Mouse (Mus musculus) 3T3-L1 (cell line): ENCODE results near the gene Rcl1.

ENCODE experiments used
- DNase-seq: peaks from one replicate; pipeline ENCODE4 v3.0.0-alpha.2; 2015; ENCODE audit warnings: low read depth, low spot score

Rcl1 gene

DNA sequence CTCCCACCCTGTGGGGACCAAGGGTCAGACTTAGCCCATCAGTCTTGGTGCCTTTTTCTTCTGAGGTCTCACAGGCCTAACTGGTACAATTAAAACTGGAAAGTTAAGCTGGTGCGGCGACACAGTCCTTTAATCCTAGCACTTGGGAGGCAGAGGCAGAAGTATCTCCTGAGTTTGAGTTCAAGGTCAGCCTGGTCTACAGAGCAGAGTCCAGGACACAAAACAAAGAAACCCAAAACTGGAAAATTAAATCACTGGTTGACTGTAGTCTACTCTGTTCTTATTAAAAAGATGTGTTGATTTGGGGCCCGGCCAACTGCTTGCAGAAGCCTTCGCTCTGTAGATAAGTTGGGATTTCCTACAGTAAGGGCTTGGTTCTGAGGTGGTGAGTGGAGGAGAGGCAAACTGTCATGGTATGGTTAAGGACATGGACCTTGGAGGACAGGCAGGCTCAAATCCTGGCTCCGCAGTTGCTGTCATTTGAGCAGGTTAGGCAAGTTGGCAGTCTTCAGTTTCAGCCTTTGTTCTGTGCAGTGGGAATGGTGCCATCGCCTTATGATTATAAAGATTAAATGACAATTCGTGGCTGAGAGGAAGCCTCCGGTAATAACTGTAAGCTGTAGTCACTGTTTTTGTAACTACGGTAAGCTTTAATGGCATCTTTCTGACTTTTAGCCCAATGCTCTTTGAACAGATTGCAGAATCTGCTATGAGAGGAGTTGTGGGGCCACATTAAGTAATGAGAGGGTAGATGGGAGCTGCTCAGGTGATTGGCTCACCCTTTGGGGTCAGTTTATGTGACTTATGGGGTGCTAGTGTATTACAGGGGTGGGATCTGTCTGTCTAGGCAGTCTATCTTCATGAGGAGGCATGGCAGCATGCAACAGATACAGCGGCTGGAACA, 12.8 kb downstream of the Rcl1 start:
- DNase-seq = no peak

- DNase-seq = no peak
These were observed 15.6 kb downstream of the Rcl1 start for GRCm38 (mm10) chr19:29116796-29117195.

DNA sequence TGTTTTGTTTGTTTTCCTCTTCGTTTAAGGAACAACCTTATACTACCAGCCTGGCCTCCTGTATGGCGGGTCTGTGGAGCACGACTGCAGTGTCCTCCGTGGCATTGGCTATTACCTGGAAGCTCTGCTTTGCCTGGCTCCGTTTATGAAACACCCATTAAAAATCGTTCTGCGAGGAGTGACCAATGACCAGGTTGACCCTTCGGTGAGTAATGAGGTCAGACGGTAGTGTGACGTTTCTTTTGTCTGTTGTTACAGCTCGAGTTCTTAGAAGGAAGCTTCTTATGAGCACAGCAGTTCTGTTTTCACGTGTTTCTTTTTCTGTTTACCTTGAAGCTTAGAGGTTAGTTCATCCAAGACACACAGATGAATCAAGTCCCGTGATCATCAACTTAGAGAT, 17.0 kb downstream of the Rcl1 start:
- DNase-seq = no peak

DNA sequence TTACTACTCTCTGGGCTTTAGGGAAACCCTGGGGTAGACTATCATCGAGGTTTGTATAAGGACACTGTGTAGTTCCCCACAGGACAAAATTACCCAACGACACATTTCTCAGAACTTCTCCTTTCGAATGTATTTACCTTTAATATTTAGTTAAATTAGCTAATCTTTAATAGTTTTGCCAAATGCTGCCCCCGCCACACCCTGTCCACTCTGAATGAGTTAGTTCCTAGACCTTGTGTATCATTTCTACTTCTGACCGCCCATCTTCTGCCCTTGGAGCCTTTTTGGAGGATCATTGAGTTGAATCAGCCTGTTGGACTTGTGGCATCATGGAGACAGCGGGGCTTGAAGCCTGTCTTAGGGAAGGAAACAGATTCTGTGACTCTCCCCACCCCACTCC, 19.1 kb downstream of the Rcl1 start:
- DNase-seq = no peak

GRCm38 (mm10) chr19:29121394-29121793, 20.2 kb downstream of the Rcl1 start:
- DNase-seq = no peak

DNA sequence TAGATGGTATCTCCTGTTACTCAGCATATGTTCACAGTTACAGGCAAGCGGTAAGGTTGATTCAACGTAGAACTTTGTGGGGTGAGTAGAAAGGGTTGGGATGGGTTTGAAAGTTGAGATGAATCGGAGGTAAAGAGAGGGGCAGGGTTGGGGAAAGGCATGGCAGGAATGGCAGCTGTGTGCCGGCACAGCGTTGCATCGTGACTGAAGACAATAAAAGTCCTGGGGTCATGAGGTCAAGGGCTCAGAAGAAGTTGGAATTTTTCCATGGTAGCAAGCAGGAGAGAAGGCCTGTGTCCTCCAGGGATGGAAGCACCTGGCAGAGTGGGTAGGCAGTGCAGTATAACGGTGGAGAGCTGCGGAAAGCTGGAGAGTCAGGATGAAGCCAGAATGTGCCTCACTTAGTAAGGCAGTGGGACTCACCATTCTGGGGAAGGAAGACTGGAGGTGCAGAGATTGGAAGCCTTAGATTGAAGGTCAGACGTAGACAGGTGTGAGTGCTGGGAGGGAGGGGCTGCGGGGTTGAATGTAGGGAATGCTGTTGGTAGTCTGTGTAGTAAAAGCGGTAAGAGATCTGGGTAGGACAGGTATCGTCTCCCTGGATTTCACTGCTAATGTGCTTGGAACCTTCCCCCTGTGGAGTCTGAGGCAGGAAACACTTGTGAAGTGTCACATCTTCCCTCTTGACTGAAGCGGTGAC, 23.9 kb downstream of the Rcl1 start:
- no peak for DNase-seq

- DNase-seq = no peak
These were observed 25.3 kb downstream of the Rcl1 start for GRCm38 (mm10) chr19:29126347-29127015.

GRCm38 (mm10) chr19:29127331-29127730, 26.2 kb downstream of the Rcl1 start:
- DNase-seq = no peak

DNA sequence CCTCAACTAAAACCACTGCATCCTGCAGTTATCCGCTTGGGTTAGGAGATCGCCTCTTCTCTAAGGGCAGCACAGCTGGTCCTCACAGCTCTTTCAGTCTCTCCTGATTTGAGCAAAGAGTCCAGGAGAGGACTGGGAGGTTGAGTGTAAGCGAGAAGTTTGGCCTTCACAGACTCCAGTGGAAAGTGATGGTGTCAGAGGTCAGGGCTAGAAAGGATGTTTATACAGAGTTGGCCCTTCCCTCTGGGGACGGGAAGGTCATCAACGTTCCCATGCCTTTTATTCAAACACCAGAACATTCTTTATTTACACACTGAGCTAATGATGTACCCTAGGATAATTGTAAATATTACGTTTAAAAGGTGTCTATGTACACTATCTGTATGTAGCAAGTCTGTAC, 27.0 kb downstream of the Rcl1 start:
- DNase-seq = no peak

DNA sequence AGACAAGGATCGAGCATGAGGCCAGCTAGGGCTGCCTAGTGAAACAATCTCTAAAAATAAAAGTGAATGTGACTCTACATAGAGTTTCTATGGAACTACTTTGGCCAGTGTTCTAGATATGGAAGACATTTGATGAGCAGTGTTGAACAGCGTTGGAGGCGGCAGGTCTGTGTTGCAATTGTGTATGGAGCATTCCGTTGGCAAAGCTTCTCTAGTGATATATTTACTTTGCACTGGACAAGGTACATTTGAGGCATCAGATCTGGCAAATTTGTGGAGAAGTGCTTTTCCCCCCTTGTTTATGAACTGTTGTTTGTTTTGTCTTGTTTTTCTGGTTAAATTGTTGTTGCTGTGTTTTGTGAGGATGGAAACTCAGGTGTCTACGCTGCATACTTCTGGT, 28.4 kb downstream of the Rcl1 start:
- DNase-seq = no peak

- DNase-seq = no peak
These were observed 30.0 kb downstream of the Rcl1 start for GRCm38 (mm10) chr19:29131171-29131570.

DNA sequence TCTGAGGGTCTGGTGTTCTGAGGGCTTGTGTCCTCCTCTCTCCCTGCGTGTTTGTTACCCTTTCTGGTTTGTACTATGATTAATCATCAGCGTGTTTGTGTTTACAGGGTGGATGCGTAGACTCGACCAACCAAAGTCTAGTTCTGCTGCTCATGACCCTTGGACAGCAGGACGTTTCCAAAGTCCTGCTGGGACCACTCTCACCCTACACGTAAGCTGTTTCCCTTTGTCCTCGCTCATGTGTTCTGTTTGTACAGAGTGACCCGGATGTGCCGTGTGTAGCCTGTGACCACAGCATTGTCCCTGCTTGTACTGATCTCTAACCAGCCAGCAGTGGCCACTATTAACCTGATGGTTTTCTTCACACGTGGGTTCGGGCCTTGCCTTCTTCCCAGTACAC, 33.1 kb downstream of the Rcl1 start:
- no peak for DNase-seq

- DNase-seq = no peak
These were observed 34.1 kb downstream of the Rcl1 start for GRCm38 (mm10) chr19:29135172-29135736.

GRCm38 (mm10) chr19:29138546-29139270, 37.5 kb downstream of the Rcl1 start:
- no peak for DNase-seq

- peak; percentile 56 for DNase-seq
These were observed 38.7 kb downstream of the Rcl1 start for GRCm38 (mm10) chr19:29139699-29140456.

DNA sequence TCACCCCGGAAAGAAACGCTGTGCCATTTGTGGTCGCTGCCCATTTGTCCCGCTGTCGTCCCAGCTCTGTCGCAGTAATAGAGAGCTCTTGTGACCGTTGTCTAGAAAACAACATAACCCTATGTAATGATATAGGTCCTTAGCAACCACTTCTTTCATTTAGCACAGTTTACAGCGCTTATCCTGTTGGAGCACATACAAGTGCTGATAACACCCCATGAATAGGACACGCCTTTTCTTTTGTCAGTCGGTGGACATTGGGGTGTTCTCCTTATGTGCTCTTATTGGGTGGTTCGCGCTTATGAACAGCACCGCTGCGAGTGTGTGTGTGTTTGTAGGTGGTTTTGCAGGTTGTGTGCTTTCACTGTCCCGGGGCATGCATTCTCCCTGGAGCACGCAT, 39.8 kb downstream of the Rcl1 start:
- DNase-seq = no peak

DNA sequence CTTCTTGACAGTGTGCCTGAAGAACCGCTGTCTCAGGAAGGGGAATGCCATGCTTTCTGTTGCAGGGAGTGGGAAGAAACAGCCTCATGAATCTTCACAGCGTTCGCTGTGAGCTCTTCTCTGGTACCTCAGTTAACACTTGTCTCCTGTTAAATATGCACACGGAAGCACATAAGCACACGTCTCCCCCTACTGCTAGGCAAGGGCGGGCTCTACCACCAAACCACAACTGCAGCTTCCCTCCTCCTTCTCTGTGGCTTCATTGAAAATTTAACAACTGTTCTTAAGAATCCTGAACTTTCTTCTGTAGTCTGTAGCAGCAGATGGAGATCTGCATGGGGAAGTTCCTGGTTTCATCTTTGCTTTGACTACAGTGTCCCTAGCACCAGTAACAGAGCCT, 41.1 kb downstream of the Rcl1 start:
- no peak for DNase-seq

- DNase-seq = no peak
These were observed 44.2 kb downstream of the Rcl1 start for GRCm38 (mm10) chr19:29145421-29145820.

DNA sequence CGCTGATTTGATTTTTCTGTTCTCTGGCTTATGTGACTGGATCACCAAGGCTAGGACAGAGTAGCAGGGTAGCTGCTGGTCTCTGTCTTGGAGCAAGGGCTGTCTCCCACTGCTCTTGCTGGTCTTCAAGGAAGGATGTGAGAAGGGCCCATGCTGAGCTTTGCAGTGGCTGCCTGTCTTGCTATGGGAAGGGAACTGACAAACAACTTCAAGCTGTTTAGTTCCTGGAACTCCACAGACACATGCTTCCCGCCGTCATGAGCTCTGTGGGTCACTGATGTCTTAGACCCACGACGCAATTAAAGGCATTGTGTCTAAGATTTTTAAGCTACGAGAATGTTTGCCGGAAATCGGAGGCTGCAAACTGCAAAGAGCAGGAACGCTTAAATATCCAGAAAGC, 45.6 kb downstream of the Rcl1 start:
- DNase-seq = no peak

- DNase-seq = peak; percentile 31
These were observed 48.4 kb downstream of the Rcl1 start for GRCm38 (mm10) chr19:29149583-29149982.

DNA sequence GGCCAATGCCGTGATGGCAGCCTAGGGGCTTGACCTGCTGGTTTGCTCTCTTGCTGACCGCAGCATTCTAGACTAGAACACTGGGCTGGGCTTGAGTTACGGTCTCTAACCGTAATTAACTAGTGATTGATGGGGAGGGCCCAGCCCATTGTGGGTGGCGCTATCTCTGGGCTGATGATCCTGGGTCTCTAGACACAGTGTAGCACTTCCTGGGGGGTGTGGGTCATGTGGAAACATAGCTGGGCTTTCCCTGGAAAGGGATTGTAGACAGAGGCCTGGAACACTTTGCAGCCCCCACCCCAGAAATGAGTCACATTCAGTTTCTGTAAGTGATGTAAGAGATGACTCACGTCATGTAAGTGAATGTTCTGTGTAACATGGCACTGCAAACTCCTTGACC, 48.9 kb downstream of the Rcl1 start:
- peak; percentile 69 for DNase-seq
